In the genomic region with DNA sequence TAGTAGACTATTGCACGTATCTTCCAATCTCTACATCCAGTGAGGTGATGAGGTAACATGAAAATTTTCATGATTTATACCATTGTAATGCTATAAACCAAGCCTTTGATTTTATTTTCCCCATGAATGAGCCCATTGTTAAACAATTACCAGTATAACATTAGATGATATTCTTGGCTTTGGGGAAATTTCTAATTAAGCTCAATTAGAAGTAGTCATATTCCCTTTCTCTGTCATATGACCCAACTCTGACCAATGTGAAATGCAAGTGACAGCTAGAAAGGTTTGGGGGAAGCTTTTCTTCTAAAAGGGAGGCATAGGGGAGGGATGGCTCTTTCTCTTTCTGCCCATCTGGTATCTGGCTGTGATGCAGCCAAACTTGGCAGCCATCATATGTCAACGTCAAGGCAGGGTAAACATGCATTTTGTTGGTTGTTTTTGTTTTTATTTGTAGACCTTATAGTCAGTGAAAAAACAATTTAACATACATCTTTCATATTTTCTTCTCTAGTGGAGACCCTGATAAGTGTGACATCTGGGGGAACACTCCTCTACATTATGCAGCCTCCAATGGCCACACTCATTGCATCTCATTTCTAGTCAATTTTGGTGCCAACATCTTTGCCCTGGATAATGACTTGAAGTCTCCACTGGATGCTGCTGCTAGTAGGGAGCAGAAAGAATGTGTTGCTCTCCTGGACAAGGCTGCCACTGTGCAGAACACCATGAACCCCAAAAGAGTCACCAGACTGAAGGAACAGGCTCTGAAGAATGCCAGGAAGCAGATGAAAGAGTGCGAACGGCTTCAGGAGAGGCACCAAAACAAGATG, we compare ENCODE assay signal across 32 mouse cellular contexts. TPM values are rescaled to one million over a fixed set of nuclear protein-coding genes. Genes with fewer than 3 reads are reported as not detected.
A peak's percentile ranks its signal among the peaks of the same experiment; 100 is the strongest.
DNase-seq lines count a peak whose midpoint lies in the region; ATAC-seq and TF ChIP-seq lines count a peak whose summit lies in the region.
"Had no signal": no experiment of that assay in that cellular context is flagged by ENCODE, and none has a peak within 500 bp of the region (broad histone marks: within the 10 kb centered on the region; RNA-seq: fewer than 3 reads in every experiment).

No protein-coding gene starts in this region.

- H3K4me1 ChIP-seq in forebrain, embryonic 15.5 days = peaks cover 8% of the 10 kb centered on the region; the same call in 1 of the 2 replicates
- H3K4me1 ChIP-seq in forebrain, embryonic 11.5 days (replicated peaks; ENCODE audit: control insufficient read depth, insufficient read depth, low read length) = no peaks in the 10 kb centered on the region
- H3K4me1 ChIP-seq in forebrain, postnatal 0 days (ENCODE audit: insufficient read depth) = no peaks in the 10 kb centered on the region
- H3K4me1 ChIP-seq: heart, embryonic 15.5 days; hindbrain, embryonic 10.5 days; hindbrain, embryonic 13.5 days; intestine, embryonic 15.5 days had no signal

- H3K36me3 ChIP-seq in forebrain, embryonic 15.5 days = no peaks in the 10 kb centered on the region
- H3K36me3 ChIP-seq in forebrain, embryonic 11.5 days (ENCODE audit: control insufficient read depth, insufficient read depth, low read length) = no peaks in the 10 kb centered on the region
- H3K36me3 ChIP-seq in forebrain, postnatal 0 days (ENCODE audit: insufficient read depth) = no peaks in the 10 kb centered on the region
- H3K36me3 ChIP-seq: heart, embryonic 15.5 days; hindbrain, embryonic 10.5 days; hindbrain, embryonic 13.5 days; intestine, embryonic 15.5 days had no signal

- TF ChIP-seq CTCF in forebrain, postnatal 0 days (IDR thresholded peaks at IDR 0.05; ENCODE audit: low read depth) = no peak

- DNase-seq in cerebellum, postnatal 10 days = peak; percentile 54 to 66
- no peak for DNase-seq in cerebellum, postnatal 36 days
- no peak for DNase-seq in forebrain, embryonic 11.5 days (ENCODE audit: low spot score)
- DNase-seq in retina, postnatal 1 day = peak; percentile 51
- DNase-seq in retina, embryonic 14.5 days (ENCODE audit: low spot score) = no peak
- peak; percentile 52 for DNase-seq in forebrain, postnatal 0 days
- DNase-seq in frontal cortex, postnatal 36 days (ENCODE audit: low spot score in 2 of 2) = no peak
- DNase-seq: adrenal gland, postnatal 10 days; adrenal gland, postnatal 36 days; cerebellum, adult 18-20 months; cerebellum, adult 9-10 months; gastrocnemius, postnatal 10 days; gastrocnemius, postnatal 36 days; heart, postnatal 10 days; heart, postnatal 36 days; kidney, adult 11 months; kidney, adult 8-10 months had no signal

- no peak overlapping the region for H3K4me3 ChIP-seq in forebrain, embryonic 15.5 days
- H3K4me3 ChIP-seq in forebrain, embryonic 11.5 days (ENCODE audit: low read depth, low read length) = no peak overlapping the region
- no peak overlapping the region for H3K4me3 ChIP-seq in forebrain, postnatal 0 days (ENCODE audit: low read depth, low read length)
- H3K4me3 ChIP-seq: heart, embryonic 15.5 days; hindbrain, embryonic 10.5 days; hindbrain, embryonic 13.5 days; intestine, embryonic 15.5 days had no signal

- H3K4me2 ChIP-seq in forebrain, embryonic 15.5 days (replicated peaks) = no peak overlapping the region
- H3K4me2 ChIP-seq in forebrain, embryonic 11.5 days (ENCODE audit: low read depth, low read length, severe bottlenecking) = no peak overlapping the region
- H3K4me2 ChIP-seq in forebrain, postnatal 0 days (ENCODE audit: low read depth) = no peak overlapping the region
- H3K4me2 ChIP-seq: heart, embryonic 11.5 days; heart, embryonic 15.5 days; hindbrain, embryonic 13.5 days; intestine, embryonic 15.5 days had no signal

- no peak overlapping the region for H3K9ac ChIP-seq in forebrain, embryonic 15.5 days (replicated peaks)
- no peak overlapping the region for H3K9ac ChIP-seq in forebrain, embryonic 11.5 days (ENCODE audit: low read length)
- H3K9ac ChIP-seq in forebrain, postnatal 0 days = no peak overlapping the region
- H3K9ac ChIP-seq: heart, embryonic 15.5 days; hindbrain, embryonic 13.5 days; intestine, embryonic 15.5 days had no signal

- H3K27ac ChIP-seq in forebrain, embryonic 15.5 days (replicated peaks) = 0 out of 2 replicates have a peak overlapping the region, but pooled peaks have one; percentile 21
- H3K27ac ChIP-seq in forebrain, embryonic 11.5 days (ENCODE audit: low read depth, low read length) = no peak overlapping the region
- H3K27ac ChIP-seq in forebrain, postnatal 0 days (ENCODE audit: low read depth, low read length) = no peak overlapping the region
- H3K27ac ChIP-seq: heart, embryonic 15.5 days; hindbrain, embryonic 10.5 days; hindbrain, embryonic 13.5 days; intestine, embryonic 15.5 days had no signal

- H3K27me3 ChIP-seq in forebrain, embryonic 15.5 days = no peaks in the 10 kb centered on the region
- H3K27me3 ChIP-seq in forebrain, embryonic 11.5 days (ENCODE audit: control insufficient read depth, insufficient read depth, low read length) = no peaks in the 10 kb centered on the region
- H3K27me3 ChIP-seq in forebrain, postnatal 0 days (ENCODE audit: insufficient read depth, low read length) = no peaks in the 10 kb centered on the region
- H3K27me3 ChIP-seq: heart, embryonic 15.5 days; hindbrain, embryonic 13.5 days; intestine, embryonic 15.5 days; Patski had no signal

- peak; percentile 65; the same call in 1 of the 2 replicates for ATAC-seq in forebrain, embryonic 15.5 days (replicated peaks)
- ATAC-seq in forebrain, embryonic 11.5 days (replicated peaks; ENCODE audit: low FRiP score) = no peak
- ATAC-seq in forebrain, postnatal 0 days = peak; percentile 60; the same call in 1 of the 2 replicates
- ATAC-seq: hindbrain, embryonic 16.5 days; intestine, embryonic 15.5 days; Patski had no signal

- no peaks in the 10 kb centered on the region for H3K9me3 ChIP-seq in forebrain, embryonic 15.5 days
- no peaks in the 10 kb centered on the region for H3K9me3 ChIP-seq in forebrain, embryonic 11.5 days (ENCODE audit: control insufficient read depth, low read length)
- H3K9me3 ChIP-seq in forebrain, postnatal 0 days (ENCODE audit: low read length) = no peaks in the 10 kb centered on the region
- H3K9me3 ChIP-seq: heart, embryonic 15.5 days; hindbrain, embryonic 10.5 days; hindbrain, embryonic 13.5 days; intestine, embryonic 15.5 days had no signal

- 85% methylated on average over 4 of the region's 4 CpGs for WGBS in forebrain, embryonic 15.5 days
- WGBS in forebrain, embryonic 11.5 days = 91% methylated on average over 4 of the region's 4 CpGs
- WGBS in forebrain, postnatal 0 days = 70% methylated on average over 4 of the region's 4 CpGs

RNA-seq across cellular contexts. Expression of a gene that starts 8.0 kb away (rescaled TPM):
- polyA plus RNA-seq in forebrain, embryonic 15.5 days (2015; fragmentation: Nextera tagmentation; extraction: Ambion mirVana) = 0.05 TPM in 1 of 2 replicates, not detected in the other
- 0.07 TPM in 1 of 2 replicates, not detected in the other for polyA plus RNA-seq in forebrain, embryonic 11.5 days (2014; fragmentation: Nextera tagmentation; extraction: Ambion mirVana)
- 0.15 TPM in 1 of 2 replicates, not detected in the other for total RNA-seq in forebrain, postnatal 0 days (2014; rRNA removed)
- 0.04 TPM in 1 of 2 replicates, not detected in the other for polyA plus RNA-seq in forebrain, postnatal 0 days (2015; fragmentation: Nextera tagmentation; extraction: Ambion mirVana)
- total RNA-seq: granulocyte monocyte progenitor cell, adult 5-6 weeks had no signal
- polyA plus RNA-seq: embryonic facial prominence, embryonic 11.5 days; embryonic facial prominence, embryonic 14.5 days; heart, embryonic 15.5 days; hindbrain, embryonic 13.5 days; hindbrain, embryonic 16.5 days; Patski had no signal

RNA-seq across cellular contexts. Expression of a gene that starts 20.3 kb away (rescaled TPM):
- polyA plus RNA-seq in forebrain, embryonic 15.5 days (2015; fragmentation: Nextera tagmentation; extraction: Ambion mirVana) = 44.5 and 44.6 TPM in 2 replicates
- 33.2 and 38.8 TPM in 2 replicates for polyA plus RNA-seq in forebrain, embryonic 11.5 days (2014; fragmentation: Nextera tagmentation; extraction: Ambion mirVana)
- total RNA-seq in forebrain, postnatal 0 days (2014; rRNA removed) = 133 and 144 TPM in 2 replicates
- polyA plus RNA-seq in forebrain, postnatal 0 days (2015; fragmentation: Nextera tagmentation; extraction: Ambion mirVana) = 127 and 171 TPM in 2 replicates
- total RNA-seq: granulocyte monocyte progenitor cell, adult 5-6 weeks had no signal
- polyA plus RNA-seq: Patski had no signal

RNA-seq across cellular contexts. Expression of a gene that starts 22.1 kb away (rescaled TPM):
- 0.03 TPM in 1 of 2 replicates, not detected in the other for polyA plus RNA-seq in forebrain, embryonic 15.5 days (2015; fragmentation: Nextera tagmentation; extraction: Ambion mirVana)
- polyA plus RNA-seq in forebrain, embryonic 11.5 days (2014; fragmentation: Nextera tagmentation; extraction: Ambion mirVana) = not detected in 2 replicates
- total RNA-seq in forebrain, postnatal 0 days (2014; rRNA removed) = 0.24 TPM in 1 of 2 replicates, not detected in the other
- not detected in 2 replicates for polyA plus RNA-seq in forebrain, postnatal 0 days (2015; fragmentation: Nextera tagmentation; extraction: Ambion mirVana)
- total RNA-seq: adrenal gland, adult 18-20 months; adrenal gland, postnatal 10 days; adrenal gland, postnatal 36 days; gastrocnemius, adult 18-20 months; gastrocnemius, postnatal 10 days; gastrocnemius, postnatal 36 days; granulocyte monocyte progenitor cell, adult 5-6 weeks; heart, adult 8-10 months; heart, postnatal 10 days; heart, postnatal 36 days had no signal
- polyA plus RNA-seq: embryonic facial prominence, embryonic 11.5 days; embryonic facial prominence, embryonic 14.5 days; heart, embryonic 11.5 days; heart, embryonic 15.5 days; hindbrain, embryonic 10.5 days; hindbrain, embryonic 13.5 days; hindbrain, embryonic 16.5 days; intestine, embryonic 15.5 days; Patski had no signal

RNA-seq across cellular contexts. Expression of a gene that starts 36.5 kb away (rescaled TPM):
- not detected in 2 replicates for polyA plus RNA-seq in forebrain, embryonic 15.5 days (2015; fragmentation: Nextera tagmentation; extraction: Ambion mirVana)
- polyA plus RNA-seq in forebrain, embryonic 11.5 days (2014; fragmentation: Nextera tagmentation; extraction: Ambion mirVana) = not detected in 2 replicates
- 1.5 TPM in 1 of 2 replicates, not detected in the other for total RNA-seq in forebrain, postnatal 0 days (2014; rRNA removed)
- polyA plus RNA-seq in forebrain, postnatal 0 days (2015; fragmentation: Nextera tagmentation; extraction: Ambion mirVana) = 0.08 and 0.19 TPM in 2 replicates
- total RNA-seq: adrenal gland, adult 18-20 months; adrenal gland, postnatal 36 days; ES-E14; granulocyte monocyte progenitor cell, adult 5-6 weeks had no signal
- polyA plus RNA-seq: embryonic facial prominence, embryonic 11.5 days; hindbrain, embryonic 10.5 days; hindbrain, embryonic 13.5 days; hindbrain, embryonic 16.5 days; intestine, embryonic 15.5 days; Patski had no signal

Comparison
In these comparisons a context has a peak if more than half of its experiments do, and no peak if none do; other contexts are left out.
1. DNase-seq: peak in cerebellum, postnatal 10 days (2 of 2), retina, postnatal 1 day (single experiment) and forebrain, postnatal 0 days (single experiment); none in cerebellum, postnatal 36 days (0 of 2), forebrain, embryonic 11.5 days (single experiment), retina, embryonic 14.5 days (single experiment) and frontal cortex, postnatal 36 days (0 of 2).